Mouse (Mus musculus): ENCODE data around the gene Ccr9. TPM values are rescaled to one million over a fixed set of nuclear protein-coding genes. Genes with fewer than 3 reads are reported as not detected.
"Not testable (repeated sequence)": the region's sequence is repeated elsewhere in the genome, so short reads cannot be mapped to it uniquely, and the experiment has no call there.

The Ccr9 gene
- total and polyA plus RNA-seq, 3 experiments = 0.20 TPM; not detected in 2

DNA sequence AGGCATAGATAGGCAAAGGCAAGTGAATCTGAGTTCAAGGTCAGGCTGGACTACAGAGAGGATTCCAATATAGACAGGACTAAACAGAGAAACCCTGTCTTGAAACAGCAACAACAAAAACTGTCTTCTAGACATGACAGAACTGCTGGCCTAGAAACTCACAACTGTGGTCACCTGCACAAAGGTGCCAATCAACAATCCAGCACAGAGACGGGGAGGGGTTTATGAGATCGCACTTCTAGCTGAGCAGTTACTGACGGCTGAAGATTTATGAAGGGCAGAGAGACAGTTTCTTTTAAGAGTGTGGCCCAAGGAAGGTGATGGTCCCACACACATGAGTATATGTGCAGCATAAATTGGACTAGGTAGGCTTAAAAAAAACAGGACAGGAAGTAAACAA, 38.1 kb downstream of the Ccr9 start:
- DNase-seq = peak; percentile 5

- peak; percentile 96 for DNase-seq
These were observed 39.2 kb downstream of the Ccr9 start, which contains the start of gene Lztfl1 for GRCm38 (mm10) chr9:123717186-123718008. TSS of gene Lztfl1 (minus strand) at chr9:123717697.

- DNase-seq = no peak
These were observed 44.7 kb downstream of the Ccr9 start for GRCm38 (mm10) chr9:123722737-123723493.

DNA sequence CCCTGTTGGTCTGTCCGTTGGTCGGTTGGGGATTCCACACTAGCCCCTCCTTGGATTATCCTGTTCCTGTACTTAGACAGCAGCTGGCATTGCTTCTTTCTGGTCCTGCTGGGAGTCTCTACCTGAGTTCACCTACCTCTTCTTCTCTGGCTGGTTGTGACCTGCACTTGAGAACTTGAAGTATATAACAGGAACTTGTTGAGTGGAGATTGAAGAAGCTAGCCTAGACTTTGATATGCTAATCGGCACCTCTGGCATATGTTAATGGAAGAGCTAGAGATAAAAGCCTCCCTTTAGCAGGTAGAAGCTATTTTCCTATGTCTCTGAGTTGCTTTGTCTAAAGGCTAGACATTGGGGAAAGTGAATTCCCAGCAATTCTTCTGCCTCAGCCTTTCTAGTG, 53.0 kb downstream of the Ccr9 start:
- DNase-seq = no peak

- DNase-seq = no peak
These were observed 55.9 kb downstream of the Ccr9 start for GRCm38 (mm10) chr9:123734133-123734532.

DNA sequence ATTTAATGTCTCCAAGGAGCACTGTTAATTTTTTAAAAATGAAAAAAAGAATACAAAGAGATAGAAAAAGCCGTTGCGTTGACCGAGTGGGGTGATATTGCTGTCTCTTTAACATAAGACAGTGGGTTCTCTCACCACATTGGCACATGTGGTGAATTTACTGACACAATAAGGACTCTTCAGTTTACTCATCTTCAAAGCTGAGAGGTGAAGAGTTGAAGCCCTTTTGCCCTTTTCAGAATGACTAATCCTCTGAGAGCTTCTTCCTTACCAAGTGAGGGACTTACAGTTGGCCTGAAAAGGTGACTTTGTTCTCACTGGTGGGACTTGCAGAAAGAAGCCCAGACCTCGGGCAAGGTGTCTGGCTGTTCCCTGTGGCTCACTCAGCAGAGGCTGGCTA, 62.6 kb downstream of the Ccr9 start:
- no peak for DNase-seq

- DNase-seq = not testable (repeated sequence)
These were observed 71.4 kb downstream of the Ccr9 start for GRCm38 (mm10) chr9:123749687-123750086.

- no peak for DNase-seq
These were observed 76.1 kb downstream of the Ccr9 start for GRCm38 (mm10) chr9:123754333-123754732.

- no peak for DNase-seq
These were observed 78.5 kb downstream of the Ccr9 start for GRCm38 (mm10) chr9:123756752-123757151.

DNA sequence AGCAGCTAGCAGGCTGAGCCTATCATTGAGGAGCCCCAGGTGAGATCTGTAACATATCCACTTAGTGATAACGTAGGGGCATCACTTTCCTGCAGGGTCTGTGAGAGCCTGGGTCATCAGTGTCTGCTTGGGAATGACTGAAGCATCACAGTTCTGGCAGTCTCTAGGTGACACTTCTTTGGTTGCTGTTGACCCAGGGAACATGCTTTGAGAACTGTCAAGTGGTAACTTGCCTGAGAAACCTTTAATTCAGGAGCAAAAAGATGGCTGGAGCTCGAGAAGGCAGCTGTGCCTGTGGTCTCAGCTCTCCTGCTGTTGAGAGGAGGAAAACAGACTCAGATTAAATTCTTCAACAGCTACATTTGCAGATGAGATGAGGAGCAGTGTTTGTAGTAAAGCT, 79.1 kb downstream of the Ccr9 start:
- no peak for DNase-seq

GRCm38 (mm10) chr9:123758156-123758555, 79.9 kb downstream of the Ccr9 start:
- no peak for DNase-seq

GRCm38 (mm10) chr9:123758645-123759044, 80.4 kb downstream of the Ccr9 start:
- DNase-seq = no peak

- DNase-seq = no peak
These were observed 82.6 kb downstream of the Ccr9 start for GRCm38 (mm10) chr9:123760806-123761205.

DNA sequence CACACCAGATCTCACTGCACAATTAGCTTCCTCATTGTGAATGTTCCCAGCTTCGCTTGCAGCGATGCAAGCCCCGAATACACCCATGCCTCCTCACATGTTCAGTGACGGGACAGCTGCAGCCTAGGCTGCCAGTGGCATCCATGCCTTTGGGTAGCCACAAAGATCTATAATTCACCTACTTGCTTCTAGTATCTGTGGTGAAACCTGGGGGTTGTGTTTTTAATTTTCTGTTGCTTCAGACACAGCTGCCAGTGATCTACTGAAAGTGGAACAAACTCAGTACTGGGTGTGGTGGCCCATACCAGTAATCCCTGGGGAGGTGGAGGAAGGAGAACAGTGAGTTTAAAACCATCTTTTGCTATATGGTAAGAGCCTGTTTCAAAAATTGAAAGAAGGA, 84.6 kb downstream of the Ccr9 start:
- no peak for DNase-seq

GRCm38 (mm10) chr9:123763771-123764170, 85.5 kb downstream of the Ccr9 start:
- no peak for DNase-seq

DNA sequence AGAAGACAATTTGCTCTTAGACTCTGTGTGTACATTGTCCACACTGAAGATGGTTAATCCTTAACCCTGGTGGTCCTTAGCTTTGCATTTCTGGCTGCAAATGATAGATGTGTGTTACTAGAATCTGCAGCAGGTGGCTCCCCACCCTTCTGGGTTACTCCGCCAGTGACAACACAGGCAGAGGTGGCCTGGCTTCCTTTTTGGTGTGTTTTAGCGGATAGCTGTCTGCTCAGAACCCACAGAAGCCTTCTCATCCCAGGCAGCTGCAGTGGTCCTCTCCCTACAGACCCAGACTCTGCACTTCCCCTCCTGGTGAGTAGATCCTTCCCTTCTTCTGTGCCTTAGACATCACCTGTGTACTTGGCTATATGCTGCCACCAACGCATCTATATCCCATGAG, 88.8 kb downstream of the Ccr9 start:
- DNase-seq = no peak

- DNase-seq = peak; percentile 55
These were observed 90.2 kb downstream of the Ccr9 start for GRCm38 (mm10) chr9:123768443-123768842.

DNA sequence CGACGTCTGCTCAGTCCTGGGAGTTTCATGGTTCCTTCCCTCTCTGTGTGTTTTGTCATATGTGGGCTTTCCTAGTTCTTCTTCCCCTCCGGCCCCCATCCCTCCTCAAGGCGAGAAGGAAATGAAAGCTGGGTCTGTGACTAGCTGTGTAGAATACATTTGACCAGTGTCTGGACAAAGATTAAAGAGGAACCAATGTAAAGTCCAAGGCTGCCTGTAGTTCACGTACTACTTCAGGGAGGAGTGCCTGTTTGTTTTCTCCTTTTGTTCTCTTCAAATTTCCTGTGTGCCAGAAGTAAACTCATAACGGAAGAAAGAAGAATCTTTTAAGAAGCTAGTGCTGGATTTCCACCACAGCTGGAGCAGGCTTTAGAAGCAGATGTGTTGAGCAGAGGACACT, 91.3 kb downstream of the Ccr9 start:
- peak; percentile 7 for DNase-seq

DNA sequence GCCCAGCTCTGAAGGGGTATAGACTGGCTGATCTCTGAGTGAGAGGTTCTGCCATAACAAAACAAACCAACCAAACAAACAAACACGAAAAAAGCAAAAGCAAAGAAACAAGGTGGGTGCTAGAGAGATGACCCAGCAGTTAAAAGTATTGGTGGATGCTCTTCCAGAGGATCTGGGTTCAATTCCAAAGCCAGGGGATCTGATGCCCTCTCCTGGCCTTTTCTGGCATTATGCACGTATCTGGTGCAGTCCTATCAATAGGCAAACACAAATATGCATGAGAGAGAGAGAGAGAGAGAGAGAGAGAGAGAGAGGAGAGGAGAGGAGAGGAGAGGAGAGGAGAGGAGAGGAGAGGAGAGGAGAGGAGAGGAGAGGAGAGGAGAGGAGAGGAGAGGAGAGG, 95.1 kb downstream of the Ccr9 start:
- DNase-seq = peak; percentile 18

- DNase-seq = no peak
These were observed 110.8 kb downstream of the Ccr9 start for GRCm38 (mm10) chr9:123788855-123789529.

GRCm38 (mm10) chr9:123796174-123796573, 117.9 kb downstream of the Ccr9 start:
- peak; percentile 25 for DNase-seq

DNA sequence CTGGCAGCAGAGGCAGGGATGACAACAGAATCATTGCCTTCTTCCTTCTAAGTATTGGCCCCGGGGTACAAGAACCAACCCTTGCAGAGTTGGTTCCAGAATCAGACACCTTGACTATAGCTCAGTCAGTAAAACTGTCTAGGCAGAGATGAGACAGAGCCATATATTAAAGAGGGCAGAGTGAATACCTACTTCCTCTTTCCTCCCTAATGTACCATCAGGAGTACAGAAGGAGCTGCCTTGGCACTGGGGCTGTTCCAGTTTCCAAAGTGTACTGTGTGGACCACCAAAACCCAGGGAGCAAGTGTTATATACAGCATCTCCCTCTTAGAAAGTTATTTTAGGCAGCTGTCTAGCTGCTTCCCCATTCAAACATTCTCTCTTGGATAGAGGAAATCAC, 123.3 kb downstream of the Ccr9 start:
- DNase-seq = no peak

- no peak for DNase-seq
These were observed 124.2 kb downstream of the Ccr9 start for GRCm38 (mm10) chr9:123802421-123802820.

All from adrenal gland, adult 2 months (tissue).